Mouse (Mus musculus) megakaryocyte, embryonic 14.5 days (primary cell): ENCODE measurements around the gene Snx29.

Experiments
- FLI1 ChIP-seq: IDR thresholded peaks from 2 replicates; pipeline ENCODE4 v1.6.1; 2012; ENCODE audit warnings: low read length, inconsistent platforms, mixed read lengths
- GATA1 ChIP-seq: IDR thresholded peaks from 3 replicates; pipeline ENCODE4 v1.6.1; 2012; ENCODE audit warnings: mixed read lengths, low read length, inconsistent platforms, borderline replicate concordance

DNA sequence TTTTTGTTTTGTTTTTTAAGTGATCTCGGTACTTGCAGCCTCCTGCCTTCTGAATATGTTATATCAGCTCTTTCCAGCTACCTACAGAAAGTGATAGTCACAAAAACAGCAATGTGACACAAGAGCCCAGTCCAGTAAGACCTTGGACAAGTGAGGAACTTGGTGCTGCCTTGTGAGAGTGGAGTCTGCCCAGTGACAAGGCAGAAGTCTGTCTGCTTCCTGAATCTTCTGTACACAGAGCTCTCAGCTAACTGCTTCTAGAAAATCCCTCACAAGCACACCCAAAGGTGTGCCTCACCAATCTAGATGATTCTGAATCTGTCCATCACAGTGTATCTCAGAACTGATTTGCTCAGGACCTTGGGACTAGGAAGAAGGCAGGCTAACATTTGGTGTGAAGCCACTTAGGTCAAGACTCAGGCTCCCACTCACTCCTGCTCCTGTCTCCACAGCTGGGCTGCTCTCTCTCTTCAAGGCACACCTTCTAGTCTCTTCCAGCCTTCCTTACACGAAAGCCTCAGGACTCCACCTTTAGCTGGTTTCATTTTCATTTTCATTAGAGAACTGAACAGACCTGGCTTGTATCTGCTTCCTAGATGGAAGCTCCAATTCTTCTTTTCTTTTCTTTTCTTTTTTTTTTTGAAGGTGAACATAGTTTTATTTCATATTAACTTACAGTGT, 330.1 kb downstream of the Snx29 start:
- TF ChIP-seq FLI1, result no peak
- no peak for TF ChIP-seq GATA1
